Mouse (Mus musculus) layer of hippocampus, adult 2 months (tissue): ENCODE data around the gene Wwc1. TPM values are rescaled to one million over a fixed set of nuclear protein-coding genes. Genes with fewer than 3 reads are reported as not detected.

ENCODE experiments used
- DNase-seq, 2 experiments: peaks; one replicate each; pipeline ENCODE4 v3.0.0; 2022; ENCODE audit warnings: low spot score in 2 of 2
- H3K27ac ChIP-seq: fragments of 200-600 bp; 2 replicates; pipeline ENCODE4 v1.8.1; 2022
- H3K4me3 ChIP-seq: fragments of 200-600 bp; 2 replicates; pipeline ENCODE4 v1.8.1; 2022; ENCODE audit warnings: mild to moderate bottlenecking
- CTCF ChIP-seq: fragments of 200-600 bp; conservative IDR thresholded peaks from 2 replicates; pipeline ENCODE4 v1.8.1; 2022; ENCODE audit warnings: antibody characterized with exemption, mild to moderate bottlenecking, moderate library complexity
- total RNA-seq, 2 experiments: library from RNA; stranded (reverse); gene quantifications; 2 replicates each; pipeline ENCODE4 v1.2.3; 2021

Wwc1 gene
- total RNA-seq, 2 experiments from 2014 or later = 99.6 to 107 TPM

GRCm38 (mm10) chr11:35919383-35919782, 60.9 kb downstream of the Wwc1 start:
- Histone ChIP-seq H3K27ac (no peak overlapping the region), H3K4me3 (no peak overlapping the region)
- DNase-seq = peak in 1 of 2 experiments; percentile 30
- no peak for TF ChIP-seq CTCF

DNA sequence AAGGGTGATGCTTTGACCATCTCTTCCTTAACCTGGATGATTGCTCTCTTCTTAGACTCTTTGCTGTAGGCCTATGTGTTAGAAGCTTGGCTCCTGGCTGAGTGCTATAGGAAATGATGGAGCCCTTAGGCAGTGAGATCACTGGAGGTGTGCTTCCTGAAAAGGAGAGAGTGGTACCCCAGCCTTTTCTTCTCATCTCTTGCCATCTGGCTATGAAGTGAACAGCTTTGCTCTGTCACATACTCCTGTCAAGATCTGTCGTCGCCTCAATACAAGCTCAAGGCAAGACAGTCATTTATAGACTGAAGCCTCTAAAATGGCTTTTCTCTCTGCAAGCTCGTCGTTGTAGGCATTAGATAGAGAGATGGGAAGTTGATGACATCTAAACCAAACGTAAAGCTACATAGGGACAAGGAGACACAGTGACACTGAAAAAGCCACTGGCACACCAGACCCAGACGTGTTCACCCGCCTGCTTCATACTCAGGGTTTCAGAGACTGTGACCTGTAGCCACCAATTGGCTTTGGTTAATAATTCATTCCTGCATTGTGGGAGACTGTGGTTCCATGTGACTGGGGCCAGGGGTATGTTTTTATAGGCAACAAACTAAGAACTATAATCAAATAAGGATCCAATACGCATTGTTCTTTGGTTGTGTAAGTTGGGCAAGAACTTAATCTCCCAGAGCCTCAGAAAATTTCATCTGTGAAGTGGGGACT, 63.7 kb downstream of the Wwc1 start:
- DNase-seq = no peak
- no peak for TF ChIP-seq CTCF
- no peak overlapping the region for H3K4me3 ChIP-seq
- H3K27ac ChIP-seq = peak overlapping the region; percentile 70; the same call in 1 of the 2 replicates

DNA sequence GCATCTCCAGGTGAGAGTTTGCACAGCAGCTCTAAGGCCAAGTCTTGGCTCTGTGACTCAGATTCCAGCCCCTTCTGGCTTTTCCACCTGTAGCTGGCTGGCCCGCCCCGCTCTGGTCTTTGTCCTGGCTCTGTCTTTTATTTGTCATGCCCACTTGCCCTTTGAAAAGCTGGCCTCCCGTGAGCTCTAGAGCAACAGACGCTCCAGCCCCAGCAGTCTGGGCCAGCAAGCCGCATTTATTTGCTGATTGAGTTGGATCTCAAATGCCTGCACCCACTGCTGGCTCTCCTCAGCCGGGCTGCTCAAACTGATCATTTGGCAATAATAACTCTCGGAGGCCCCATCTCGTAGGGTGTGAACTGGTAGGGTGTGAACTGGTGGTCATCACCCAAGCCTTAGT, 64.8 kb downstream of the Wwc1 start:
- Histone ChIP-seq H3K27ac (peak overlapping the region; percentile 70), H3K4me3 (no peak overlapping the region)
- no peak for DNase-seq
- no peak for TF ChIP-seq CTCF

- H3K4me3 ChIP-seq = no peak overlapping the region
- TF ChIP-seq CTCF = no peak
- no peak for DNase-seq
- H3K27ac ChIP-seq = peak overlapping the region; percentile 51
These were observed 66.8 kb downstream of the Wwc1 start for GRCm38 (mm10) chr11:35913418-35914044.

DNA sequence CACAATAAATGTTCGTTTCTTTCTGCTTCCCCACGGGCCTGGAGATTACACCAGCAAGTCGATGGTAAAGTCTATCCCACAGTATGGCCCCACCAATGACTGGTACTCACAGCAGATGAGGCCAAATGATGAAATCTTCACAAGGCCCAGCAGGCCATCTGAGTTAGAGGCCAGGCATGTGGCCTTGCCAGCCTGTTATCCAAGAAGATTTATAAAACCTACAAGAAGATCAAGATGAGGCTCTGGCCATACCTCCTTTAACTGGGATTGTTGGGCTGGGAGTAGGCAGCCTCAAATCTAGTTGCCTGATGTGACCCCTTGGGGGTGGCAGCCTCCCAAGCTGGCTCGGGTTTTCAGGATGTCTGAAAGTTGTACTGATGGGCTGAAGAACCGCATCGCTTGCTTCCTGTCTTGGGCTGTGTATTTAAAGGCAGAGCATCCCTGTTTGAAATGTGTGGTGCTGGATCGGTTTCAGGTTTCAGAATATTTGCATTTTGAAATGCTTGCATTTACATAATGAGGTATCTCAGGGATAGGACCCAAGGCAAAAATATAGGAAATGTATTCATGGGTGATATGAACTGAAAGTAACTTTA, 75.3 kb downstream of the Wwc1 start:
- no peak overlapping the region for H3K27ac ChIP-seq
- H3K4me3 ChIP-seq = no peak overlapping the region
- no peak for DNase-seq
- no peak for TF ChIP-seq CTCF

- H3K4me3 ChIP-seq = no peak overlapping the region
- H3K27ac ChIP-seq = peak overlapping the region; percentile 37; the same call in 1 of the 2 replicates
- DNase-seq = peak in 1 of 2 experiments; percentile 37
- no peak for TF ChIP-seq CTCF
These were observed 77.2 kb downstream of the Wwc1 start for GRCm38 (mm10) chr11:35903079-35903478.

GRCm38 (mm10) chr11:35899946-35900345, 80.4 kb downstream of the Wwc1 start:
- no peak for TF ChIP-seq CTCF
- no peak for DNase-seq
- H3K4me3 ChIP-seq = no peak overlapping the region
- H3K27ac ChIP-seq = no peak overlapping the region

- TF ChIP-seq CTCF = no peak
- no peak overlapping the region for H3K4me3 ChIP-seq
- DNase-seq = no peak
- peak overlapping the region; percentile 79 for H3K27ac ChIP-seq
These were observed 86.9 kb downstream of the Wwc1 start for GRCm38 (mm10) chr11:35893454-35893853.

GRCm38 (mm10) chr11:35893018-35893421, 87.3 kb downstream of the Wwc1 start:
- peak; percentile 23 for TF ChIP-seq CTCF
- peak; percentile 13 to 39 for DNase-seq
- peak overlapping the region; percentile 79 for H3K27ac ChIP-seq
- no peak overlapping the region for H3K4me3 ChIP-seq

DNA sequence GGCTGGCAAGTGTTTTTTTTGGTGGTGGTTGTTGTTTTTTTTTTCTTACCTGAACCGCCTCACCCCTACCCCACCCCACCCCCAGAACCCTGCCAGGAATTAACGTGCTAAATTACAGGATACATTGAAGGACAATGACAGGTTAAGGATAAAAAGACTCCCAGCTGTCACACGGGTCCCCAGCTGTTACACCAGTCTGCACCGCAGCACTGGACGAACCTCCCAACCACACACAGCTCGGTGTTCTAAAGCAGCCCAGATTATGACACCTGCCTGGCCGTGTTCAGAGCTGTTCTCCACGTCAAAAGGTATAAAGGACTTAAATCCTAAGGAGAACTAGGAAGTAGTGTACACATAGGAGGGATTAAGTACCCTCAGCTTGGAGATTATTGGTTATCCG, 88.0 kb downstream of the Wwc1 start:
- no peak for TF ChIP-seq CTCF
- 0 out of 2 replicates have a peak overlapping the region, but pooled peaks have one; percentile 79 for H3K27ac ChIP-seq
- no peak for DNase-seq
- H3K4me3 ChIP-seq = no peak overlapping the region

DNA sequence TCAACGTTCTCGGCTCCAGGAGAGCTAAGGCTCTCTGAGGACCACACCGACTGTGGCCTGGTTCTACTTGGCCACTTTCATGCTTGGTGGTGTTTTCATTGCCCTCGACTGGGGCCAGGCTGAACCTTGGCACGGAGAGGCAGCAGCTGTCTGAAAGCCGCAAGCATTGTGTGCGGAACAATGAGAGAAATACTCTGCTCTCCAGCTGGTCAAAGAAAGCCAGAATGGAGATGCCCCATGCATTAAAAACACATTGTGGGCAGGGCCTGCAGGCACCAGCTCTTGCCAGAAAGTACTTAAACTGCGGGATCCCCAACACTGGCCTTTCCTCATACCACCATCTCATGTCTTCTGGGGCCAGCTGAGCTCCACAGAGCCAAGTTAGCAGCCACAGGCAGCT, 91.5 kb downstream of the Wwc1 start:
- Histone ChIP-seq H3K27ac (peak overlapping the region; percentile 43), H3K4me3 (no peak overlapping the region)
- DNase-seq = peak in 1 of 2 experiments; percentile 23
- no peak for TF ChIP-seq CTCF

- no peak for TF ChIP-seq CTCF
- no peak for DNase-seq
- no peak overlapping the region for H3K4me3 ChIP-seq
- no peak overlapping the region for H3K27ac ChIP-seq
These were observed 97.5 kb downstream of the Wwc1 start for GRCm38 (mm10) chr11:35882777-35883176.

- DNase-seq = no peak
- no peak overlapping the region for H3K27ac ChIP-seq
- TF ChIP-seq CTCF = no peak
- H3K4me3 ChIP-seq = no peak overlapping the region
These were observed 101.8 kb downstream of the Wwc1 start for GRCm38 (mm10) chr11:35878559-35878897.
